Mouse (Mus musculus) Muller cell, postnatal 12 days (primary cell): Measurements from ENCODE around the gene Mocs3.

ENCODE experiments used
- DNase-seq: peaks from one replicate; pipeline ENCODE4 v3.0.0-alpha.2; 2015; ENCODE audit errors: inconsistent ontology term

Gene Mocs3

DNA sequence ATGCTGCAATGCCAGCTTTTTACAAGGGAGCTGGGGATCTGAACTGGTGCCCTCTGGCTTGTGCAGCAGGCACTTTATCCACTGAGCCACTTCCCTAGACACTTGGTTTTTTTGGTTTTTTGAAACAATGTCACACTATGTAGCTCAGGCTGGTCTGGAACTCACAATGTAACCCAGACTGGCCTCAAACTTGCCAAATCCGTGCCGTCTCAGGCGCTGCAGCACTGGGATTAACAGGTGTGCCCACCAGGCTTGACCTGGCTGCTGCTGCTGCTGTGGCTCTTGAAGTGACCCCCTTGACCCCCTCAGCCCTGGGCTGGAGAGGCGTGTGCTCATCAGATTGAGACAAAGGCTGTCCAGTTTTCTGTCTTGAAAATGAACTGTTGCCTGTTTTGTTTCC, 7.9 kb downstream of the Mocs3 start:
- DNase-seq = no peak

DNA sequence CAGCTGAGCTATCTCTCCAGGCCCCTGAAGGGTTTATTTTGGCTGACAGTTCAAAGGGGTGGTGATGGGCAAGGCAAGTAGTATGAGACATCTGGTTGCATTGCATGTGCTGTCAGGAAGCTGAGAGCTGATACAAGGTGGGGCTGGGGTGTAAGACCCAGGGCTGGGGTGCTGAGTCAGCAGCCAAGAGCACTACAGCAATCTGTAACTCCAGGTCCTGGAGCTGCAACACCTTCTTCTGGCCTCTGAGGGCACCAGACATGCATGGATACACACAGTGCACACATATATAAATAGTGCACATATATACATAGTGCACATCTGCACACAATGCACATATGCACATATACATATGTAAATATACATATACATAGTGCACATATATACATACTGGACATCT, 12.4 kb downstream of the Mocs3 start:
- DNase-seq = no peak

GRCm38 (mm10) chr2:168243278-168243677, 12.9 kb downstream of the Mocs3 start:
- no peak for DNase-seq

- no peak for DNase-seq
Observed at GRCm38 (mm10) chr2:168245571-168245970, 15.1 kb downstream of the Mocs3 start.

DNA sequence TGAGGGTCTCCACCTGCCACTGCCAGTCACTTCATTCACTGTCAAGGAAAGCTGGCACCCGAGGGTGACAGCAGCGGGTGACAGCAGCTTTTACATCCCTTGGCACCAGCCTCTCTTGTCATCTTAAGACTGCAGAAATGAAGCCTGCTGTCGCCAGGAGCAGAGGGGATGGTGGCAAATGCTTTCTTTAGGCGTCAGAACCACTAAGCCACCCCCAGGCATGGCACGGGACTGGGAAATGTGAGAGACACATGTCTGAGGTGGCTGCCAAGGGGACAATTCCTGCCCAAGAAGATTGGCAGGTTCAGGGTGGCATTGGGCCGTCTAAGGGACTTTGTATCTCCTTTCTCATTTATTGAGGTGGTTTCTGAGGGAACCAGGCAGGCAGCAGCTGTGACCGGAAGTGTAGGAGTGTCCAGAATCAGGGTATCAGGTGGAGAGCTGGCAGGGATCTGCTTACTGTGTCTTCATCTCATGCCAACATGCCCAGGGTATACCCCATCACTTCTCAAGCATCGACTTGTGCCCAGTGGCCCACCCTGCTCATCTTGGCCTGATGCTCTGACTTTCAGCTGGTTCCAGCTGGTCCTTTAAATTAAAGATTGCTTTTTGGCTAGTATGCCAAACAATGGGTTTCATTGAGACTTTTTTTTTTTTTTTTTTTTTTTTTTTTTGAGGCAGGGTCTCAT, 17.9 kb downstream of the Mocs3 start:
- DNase-seq = no peak

- peak; percentile 57 for DNase-seq
Observed at GRCm38 (mm10) chr2:168248856-168249245, 18.4 kb downstream of the Mocs3 start.

DNA sequence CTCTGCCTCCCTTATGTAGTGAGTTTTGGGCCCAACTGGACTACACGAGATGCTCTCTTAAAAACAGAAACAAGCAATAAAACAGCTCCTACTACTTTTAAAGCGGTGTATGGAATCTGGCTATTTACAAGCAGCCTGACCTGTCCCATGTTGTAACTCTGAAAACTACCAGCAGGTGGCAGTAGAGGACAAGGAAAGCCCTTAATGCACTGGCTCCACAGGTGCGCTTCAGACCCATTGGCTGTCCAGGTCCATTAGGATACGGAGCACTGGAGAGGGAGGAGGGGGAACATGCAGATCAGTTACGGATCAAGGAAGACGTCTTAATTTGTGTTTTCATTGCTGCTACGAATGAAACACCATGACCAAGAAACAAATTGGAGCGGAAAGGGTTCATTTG, 19.8 kb downstream of the Mocs3 start:
- DNase-seq = peak; percentile 35

DNA sequence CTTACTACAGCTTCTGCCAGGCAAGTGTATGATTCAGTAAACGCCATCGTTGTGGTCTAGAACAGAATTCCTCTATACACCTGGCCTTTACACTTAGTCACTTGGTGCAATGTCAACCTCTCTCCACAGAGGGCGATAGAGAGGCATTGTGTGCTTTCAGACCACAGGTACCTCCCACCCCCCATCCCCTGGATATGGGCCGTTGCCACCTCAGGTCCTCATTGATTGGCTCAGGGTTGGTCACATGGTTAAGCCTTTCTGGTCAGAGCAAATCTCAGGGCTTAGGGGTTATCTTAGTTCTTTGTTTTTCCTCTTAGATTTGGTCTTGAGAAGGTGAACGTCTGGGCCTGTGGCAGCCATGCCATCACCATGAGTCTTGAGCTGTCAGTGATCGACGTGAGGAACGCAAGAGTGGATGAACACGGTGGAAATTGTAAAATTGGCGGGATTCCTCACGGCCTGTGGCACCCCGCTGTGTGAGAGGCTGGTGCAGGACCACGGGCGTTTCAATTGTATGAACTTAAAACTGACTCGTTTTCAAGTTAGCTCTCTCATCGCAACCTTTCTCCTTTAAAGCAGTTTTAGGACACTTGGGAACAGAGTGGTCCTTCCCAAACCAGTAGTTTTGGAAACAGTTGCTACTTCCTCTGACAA, 22.3 kb downstream of the Mocs3 start:
- peak; percentile 29 for DNase-seq

DNA sequence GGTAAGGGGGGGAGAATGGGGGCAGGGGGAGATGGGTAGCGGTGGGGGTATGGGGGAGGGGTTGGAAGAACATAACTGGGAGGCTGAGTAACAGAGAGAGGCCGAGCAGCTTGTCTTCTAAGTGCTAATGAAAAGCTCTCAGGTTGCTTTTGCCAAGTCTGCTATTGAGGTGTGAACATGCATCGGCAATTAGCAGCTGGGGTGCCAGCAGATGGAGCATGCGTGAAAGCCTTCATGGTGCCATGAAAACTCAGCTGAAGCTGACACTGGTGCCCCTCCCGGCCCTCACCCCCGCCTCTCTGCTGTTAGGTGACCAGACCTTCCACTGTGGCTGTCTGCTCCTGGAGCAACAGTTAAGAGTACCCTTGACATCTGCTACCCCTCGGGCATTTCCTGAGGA, 23.4 kb downstream of the Mocs3 start:
- DNase-seq = no peak

DNA sequence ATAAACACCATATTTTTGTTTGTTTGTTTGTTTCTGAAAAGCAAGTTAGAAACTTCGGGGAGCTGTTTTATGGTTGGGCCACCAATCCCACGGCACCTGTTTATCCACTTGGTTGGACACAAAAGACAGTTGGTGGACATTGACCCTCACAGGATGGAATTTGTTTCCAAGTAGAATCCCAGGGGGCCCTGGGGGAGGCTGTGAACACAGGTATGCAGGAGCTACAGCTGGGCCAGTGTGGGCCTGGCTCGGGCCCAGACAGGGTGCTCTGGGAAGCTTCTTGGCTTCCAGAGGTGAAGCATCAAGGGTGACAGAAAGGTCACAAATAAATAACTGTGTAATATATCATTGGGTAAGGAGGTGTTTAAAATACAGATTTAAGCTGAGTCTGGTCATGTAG, 26.1 kb downstream of the Mocs3 start:
- DNase-seq = no peak

- DNase-seq = no peak
Observed at GRCm38 (mm10) chr2:168257188-168257587, 26.8 kb downstream of the Mocs3 start.

- DNase-seq = no peak
Observed at GRCm38 (mm10) chr2:168259046-168259445, 28.6 kb downstream of the Mocs3 start.

- no peak for DNase-seq
Observed at GRCm38 (mm10) chr2:168260124-168260523, 29.7 kb downstream of the Mocs3 start.

DNA sequence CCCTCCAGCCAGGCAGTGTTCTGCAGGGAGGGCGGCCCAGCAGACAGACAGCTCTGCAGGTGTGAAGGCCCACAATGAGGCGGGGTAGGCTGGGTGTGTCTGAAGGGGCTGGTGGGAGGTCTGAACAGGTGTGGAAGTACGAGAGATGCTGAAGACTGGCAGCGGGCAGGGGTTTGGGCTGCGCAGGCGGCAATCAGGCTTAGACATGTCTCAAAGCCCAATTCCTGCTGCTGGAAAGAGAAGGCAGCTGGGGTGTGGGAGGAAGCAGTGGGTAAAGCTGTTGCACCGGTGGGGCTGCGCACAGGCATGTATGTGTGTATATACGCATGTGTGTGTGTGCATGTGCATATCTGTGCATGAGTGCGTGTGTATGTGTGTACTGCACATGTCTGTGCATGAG, 30.5 kb downstream of the Mocs3 start:
- DNase-seq = no peak

GRCm38 (mm10) chr2:168268033-168268432, 37.6 kb downstream of the Mocs3 start:
- DNase-seq = no peak

DNA sequence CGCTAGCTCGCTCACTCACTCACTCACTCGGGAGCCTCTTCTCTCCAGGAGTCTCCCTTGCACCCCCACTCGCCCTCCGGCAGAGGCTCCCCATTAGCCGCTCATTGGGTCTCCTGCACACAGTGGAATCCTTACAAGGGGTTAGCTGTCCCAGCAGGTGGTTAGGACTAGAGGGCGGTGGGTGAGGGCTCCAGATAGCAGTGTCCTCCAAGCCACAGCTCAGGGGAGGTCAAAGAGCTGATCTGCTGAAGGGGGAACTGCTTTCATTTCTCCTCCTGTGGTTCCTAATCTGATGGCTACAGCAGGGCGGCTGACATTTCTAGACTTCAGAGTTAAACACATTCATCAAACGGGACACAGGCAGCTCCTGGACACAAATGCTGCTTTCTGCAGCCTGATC, 43.0 kb downstream of the Mocs3 start:
- DNase-seq = no peak

GRCm38 (mm10) chr2:168274374-168274935, 44.0 kb downstream of the Mocs3 start:
- no peak for DNase-seq

GRCm38 (mm10) chr2:168280729-168281581, 50.5 kb downstream of the Mocs3 start:
- DNase-seq = peak; percentile 77

- DNase-seq = no peak
Observed at GRCm38 (mm10) chr2:168281582-168281981, 51.2 kb downstream of the Mocs3 start, which contains the start of gene Kcng1. Gene Kcng1 (minus strand): TSS chr2:168281736.
